Mouse (Mus musculus) cerebellum, adult 2 months (tissue): ENCODE data around the gene Gnao1.

ENCODE experiments used
- CTCF ChIP-seq: fragments of 200-500 bp; IDR thresholded peaks from 2 replicates; pipeline ENCODE4 v1.5.1; 2011; ENCODE audit warnings: low read depth, mild to moderate bottlenecking, control low read depth, low read length, moderate library complexity, borderline replicate concordance; ENCODE audit not compliant: insufficient read depth
- POLR2A ChIP-seq: fragments of 200-500 bp; IDR thresholded peaks from 2 replicates; pipeline ENCODE4 v1.6.1; 2011; ENCODE audit warnings: low read length, control low read depth, borderline replicate concordance; ENCODE audit not compliant: insufficient read depth

- TF ChIP-seq CTCF (no peak), POLR2A (no peak)
Measured at GRCm38 (mm10) chr8:93925513-93925912, 115.7 kb downstream of the Gnao1 start.
